Mouse (Mus musculus) MEL (cell line): ENCODE measurements around the gene Immp2l.

Source experiments
- CTCF ChIP-seq, 3 experiments: IDR thresholded peaks in 2 of 3; conservative IDR thresholded peaks in 1 of 3; 2 replicates each; pipeline ENCODE4 v1.5.1; 2011 to 2012; ENCODE audit warnings: low read length in 3 of 3, low read depth in 2 of 3, mild to moderate bottlenecking in 2 of 3, improper control_type of control experiment in 1 of 3, inconsistent platforms in 1 of 3, mixed read lengths in 1 of 3, moderate library complexity in 1 of 3; ENCODE audit not compliant: control insufficient read depth in 1 of 3, insufficient read depth in 1 of 3, poor library complexity in 1 of 3, severe bottlenecking in 1 of 3
- HCFC1 ChIP-seq: IDR thresholded peaks from 2 replicates; pipeline ENCODE4 v1.6.1; 2012; ENCODE audit warnings: low read depth, mild to moderate bottlenecking, inconsistent platforms, low read length, improper control_type of control experiment, moderate library complexity
- MAX ChIP-seq: IDR thresholded peaks from 2 replicates; pipeline ENCODE4 v1.6.1; 2011; ENCODE audit warnings: low read length, improper control_type of control experiment
- MYC ChIP-seq: IDR thresholded peaks from 2 replicates; pipeline ENCODE4 v1.6.1; 2011; ENCODE audit warnings: low read depth, mild to moderate bottlenecking, low read length, improper control_type of control experiment, moderate library complexity
- TBP ChIP-seq: IDR thresholded peaks from 2 replicates; pipeline ENCODE4 v1.8.0; 2011; ENCODE audit warnings: low read depth, low read length, improper control_type of control experiment
- ZMIZ1 ChIP-seq: IDR thresholded peaks from 2 replicates; pipeline ENCODE4 v1.6.1; 2012; ENCODE audit warnings: low read depth, mild to moderate bottlenecking, inconsistent platforms, low read length, improper control_type of control experiment, moderate library complexity

GRCm38 (mm10) chr12:41096045-41096444, 72.2 kb downstream of the Immp2l start:
- no peak for TF ChIP-seq ZMIZ1
- no peak for TF ChIP-seq HCFC1
- TF ChIP-seq TBP, result no peak
- TF ChIP-seq MYC, result no peak
- no peak for TF ChIP-seq CTCF (IDR thresholded peaks at IDR 0.05 in 2 of 3, conservative IDR thresholded peaks at IDR 0.05 in 1 of 3; ENCODE audit: control insufficient read depth in 1 of 3, insufficient read depth in 1 of 3, low read depth in 2 of 3, low read length in 3 of 3, poor library complexity in 1 of 3, severe bottlenecking in 1 of 3)
- no peak for TF ChIP-seq MAX
